Mouse (Mus musculus) left cerebral cortex, adult 2 months (tissue): ENCODE results near the gene Naa60. TPM values are rescaled to one million over a fixed set of nuclear protein-coding genes. Genes with fewer than 3 reads are reported as not detected.

Source experiments
- DNase-seq, 2 experiments: peaks; one replicate each; pipeline ENCODE4 v3.0.0; 2021 to 2022; ENCODE audit warnings: low spot score in 2 of 2, mixed read lengths in 1 of 2; ENCODE audit errors: extremely low spot score in 1 of 2
- H3K27ac ChIP-seq: fragments of 200-600 bp; 2 replicates; pipeline ENCODE4 v1.8.1; 2022
- H3K4me3 ChIP-seq: fragments of 200-600 bp; 2 replicates; pipeline ENCODE4 v1.8.1; 2022
- CTCF ChIP-seq: fragments of 200-600 bp; IDR thresholded peaks from 2 replicates; pipeline ENCODE4 v1.8.1; 2022; ENCODE audit warnings: antibody characterized with exemption, mild to moderate bottlenecking, moderate library complexity
- intact Hi-C: fragments of 180-260 bp; cut with DNase I; formaldehyde crosslinking; loops from one replicate; pipeline ENCODE4 v1.15.1; 2025
- microRNA-seq, 2 experiments: library from miRNA; unstranded; fragments of <30 nt; microRNA quantifications; one replicate each; pipeline ENCODE4 v1.2.0; 2021
- total RNA-seq, 2 experiments: library from RNA; stranded (reverse); gene quantifications; 2 replicates each; pipeline ENCODE4 v1.2.3; 2021

Gene Naa60
- total RNA-seq, 2 experiments from 2014 or later: 107 to 119 TPM

GRCm38 (mm10) chr16:3934091-3934490 lies 61.9 kb downstream of the Naa60 start:
- TF ChIP-seq CTCF: no peak
- intact Hi-C loops: no loop called here
- DNase-seq: no peak
- Histone ChIP-seq H3K4me3 (no peak overlapping the region), H3K27ac (no peak overlapping the region)

- TF ChIP-seq CTCF: no peak
- no peak overlapping the region for H3K4me3 ChIP-seq
- intact Hi-C loops: no loop called here
These were observed 62.5 kb downstream of the Naa60 start for GRCm38 (mm10) chr16:3934701-3935100.

GRCm38 (mm10) chr16:3951141-3951540 lies 79.0 kb downstream of the Naa60 start:
- no peak overlapping the region for H3K4me3 ChIP-seq
- intact Hi-C loops: no loop called here
- H3K27ac ChIP-seq: no peak overlapping the region
- TF ChIP-seq CTCF: no peak
- no peak for DNase-seq

More at GRCm38 (mm10) chr16:3934701-3935100, 62.5 kb downstream of the Naa60 start:
- no peak for DNase-seq
- H3K27ac ChIP-seq: no peak overlapping the region

Small RNA genes within 50 kb of the gene (microRNA-seq; reads per million reads assigned to microRNA genes)
- gene Gm23493: 0 reads per million in 2 experiments

Other genes starting within 250 kb of the Naa60 start
- gene Mefv, start 154.3 kb upstream of the Naa60 start, total RNA-seq: not detected
- 10 to 100 TPM; 18.5 to 18.7 TPM for gene Zfp263, start 128.3 kb upstream of the Naa60 start, total RNA-seq
- not detected for gene Olfr15, start 41.5 kb upstream of the Naa60 start, total RNA-seq
- 1 to 10 TPM; 4.0 to 5.0 TPM for gene Zfp174, start 25.1 kb upstream of the Naa60 start, total RNA-seq
- 10 to 100 TPM; 26.4 to 28.9 TPM for gene Zfp597, start 12.2 kb downstream of the Naa60 start, total RNA-seq
- 1 to 10 TPM in 1 of 2 experiments, not detected in 1; 1.2 TPM for gene Gm20695, start 12.3 kb downstream of the Naa60 start, total RNA-seq
- 1 to 10 TPM; 5.4 to 8.2 TPM for gene 1700037C18Rik, start 36.3 kb downstream of the Naa60 start, total RNA-seq
- 10 to 100 TPM; 28.1 to 31.6 TPM for gene Cluap1, start 36.4 kb downstream of the Naa60 start, total RNA-seq
- gene Nlrc3, start 104.3 kb downstream of the Naa60 start, total RNA-seq: 1 to 10 TPM; 2.5 to 2.8 TPM
- 10 to 100 TPM; 50.4 to 54.7 TPM for gene Slx4, start 131.4 kb downstream of the Naa60 start, total RNA-seq
- not detected for gene Dnase1, start 164.6 kb downstream of the Naa60 start, total RNA-seq
- gene Trap1, start 205.5 kb downstream of the Naa60 start, total RNA-seq: 10 to 100 TPM; 70.7 to 74.7 TPM